Mouse (Mus musculus) left cerebral cortex, postnatal 36 days (tissue): ENCODE results near the gene Mcts2. TPM values are rescaled to one million over a fixed set of nuclear protein-coding genes. Genes with fewer than 3 reads are reported as not detected.

Experiments used
- DNase-seq, 2 experiments: peaks; one replicate each; pipeline ENCODE4 v3.0.0; 2021 to 2022; ENCODE audit warnings: low spot score in 2 of 2, mixed read lengths in 1 of 2
- intact Hi-C: fragments of 180-260 bp; cut with DNase I; formaldehyde crosslinking; loops from one replicate; pipeline ENCODE4 v1.15.1; 2025
- total RNA-seq, 2 experiments: library from RNA; stranded (reverse); gene quantifications; 2 replicates each; pipeline ENCODE4 v1.2.3; 2021

The Mcts2 gene
- total RNA-seq, 2 experiments from 2014 or later = 17.0 to 18.9 TPM

DNA sequence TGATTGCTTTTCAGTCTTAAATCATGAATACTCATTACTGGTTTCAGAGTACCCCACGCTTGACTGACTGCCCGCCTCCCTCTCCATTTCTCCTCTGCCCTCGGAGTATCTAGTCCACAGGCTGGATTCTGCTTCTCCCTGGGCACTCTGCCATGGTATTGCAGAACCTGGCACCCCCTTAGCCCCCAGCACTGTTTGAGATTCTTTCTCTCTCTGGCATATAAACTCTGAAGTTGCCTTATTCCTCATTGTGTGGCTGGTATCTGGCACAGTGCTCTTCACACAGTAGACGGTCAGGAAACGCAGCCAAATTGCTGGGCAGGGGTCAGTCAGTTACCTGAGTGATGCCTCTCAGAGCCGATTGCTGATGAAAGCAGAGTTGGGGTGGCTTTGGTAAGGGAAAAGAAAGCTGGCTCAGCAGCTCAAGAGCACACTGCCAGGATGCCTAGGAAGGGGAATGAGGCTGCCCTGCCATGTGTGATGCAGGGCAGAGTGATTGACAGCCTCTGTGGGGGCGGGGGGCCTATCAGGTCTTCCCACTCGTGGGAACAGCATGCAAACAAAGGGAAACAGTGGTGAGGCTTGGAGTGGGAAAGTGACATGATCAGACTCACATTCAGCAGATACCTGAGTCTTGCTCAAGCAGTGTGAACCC, 7.0 kb upstream of the Mcts2 start:
- DNase-seq = no peak
- intact Hi-C loops = loop anchor here (5.0 to 10.0 kb wide), 2 partner anchors 63 to 285 kb away; partner anchors contain the start of gene Sox12

DNA sequence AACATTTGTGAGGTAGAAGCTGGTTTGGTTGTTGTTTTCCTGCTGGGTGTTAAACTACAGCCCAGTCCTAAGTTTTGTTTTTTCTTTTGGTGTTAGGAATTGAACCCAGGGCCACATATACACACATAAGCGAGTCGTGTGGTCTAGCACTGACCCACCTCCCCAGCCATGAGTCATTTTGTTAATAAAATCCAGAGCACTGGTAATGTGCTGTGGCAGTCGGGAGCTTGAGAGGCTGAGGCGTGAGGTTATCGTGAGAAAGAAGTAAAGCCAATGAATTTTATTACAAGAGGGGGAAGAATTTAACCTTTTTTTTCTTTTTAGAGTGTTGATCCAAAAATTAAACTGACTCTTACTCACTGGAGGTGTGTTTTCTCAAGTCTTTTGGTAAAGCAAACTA, 3.7 kb upstream of the Mcts2 start:
- no peak for DNase-seq
- intact Hi-C loops = no loop called here

DNA sequence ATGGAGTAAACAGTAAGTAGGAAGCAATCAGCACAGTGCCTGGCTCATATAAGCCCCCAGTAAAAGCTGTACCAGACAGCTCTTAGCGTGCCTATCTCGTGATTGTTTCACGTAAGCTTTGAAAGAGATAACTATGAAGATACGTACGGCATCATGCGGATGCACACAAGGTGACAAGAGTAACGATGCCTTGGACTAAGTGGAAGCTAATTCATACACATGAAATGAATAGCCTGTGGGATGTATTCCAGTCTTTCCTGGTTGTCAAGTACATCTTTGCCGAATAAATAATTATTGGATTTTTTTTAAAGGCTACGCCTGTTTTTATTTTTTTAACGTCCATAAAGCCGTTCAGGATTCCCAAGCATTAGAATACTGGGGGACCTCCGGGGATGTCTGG, 436 bp upstream of the Mcts2 start:
- intact Hi-C loops = no loop called here
- no peak for DNase-seq

DNA sequence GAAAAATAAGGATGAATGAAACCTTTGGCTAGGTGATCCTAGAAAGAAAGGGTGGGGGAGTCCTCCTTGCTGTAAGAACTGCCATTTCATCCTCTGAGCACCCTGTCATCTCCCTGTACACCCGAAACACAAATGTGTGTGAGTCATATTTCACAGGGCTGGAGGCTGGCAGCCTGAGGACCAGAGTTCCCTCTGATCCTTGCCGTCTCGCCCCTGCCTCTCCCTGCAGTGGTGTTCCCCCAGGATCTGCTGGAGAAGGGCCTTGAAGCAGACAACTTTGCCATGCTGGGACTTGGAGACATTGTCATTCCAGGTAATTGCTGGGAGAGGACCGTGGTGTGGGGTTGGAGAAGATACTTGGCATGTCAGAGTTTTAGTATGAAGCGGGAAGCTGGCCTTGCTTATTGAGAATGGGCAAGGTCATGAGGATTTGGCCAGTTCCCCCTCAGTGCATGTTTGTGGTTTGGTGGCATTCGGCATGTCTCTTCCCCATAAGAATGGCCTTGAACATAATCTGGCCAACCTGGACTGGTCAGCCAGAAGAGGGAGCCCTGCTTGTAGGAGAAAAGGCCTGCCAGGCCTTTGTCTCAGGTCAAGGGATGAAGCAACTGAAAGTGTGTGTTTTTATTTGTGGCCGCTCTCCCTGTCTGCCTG, 4.9 kb downstream of the Mcts2 start:
- DNase-seq = no peak
- intact Hi-C loops = loop anchor here (2.0 kb wide), 1 partner anchor 21 kb away; no protein-coding TSS in a partner anchor

DNA sequence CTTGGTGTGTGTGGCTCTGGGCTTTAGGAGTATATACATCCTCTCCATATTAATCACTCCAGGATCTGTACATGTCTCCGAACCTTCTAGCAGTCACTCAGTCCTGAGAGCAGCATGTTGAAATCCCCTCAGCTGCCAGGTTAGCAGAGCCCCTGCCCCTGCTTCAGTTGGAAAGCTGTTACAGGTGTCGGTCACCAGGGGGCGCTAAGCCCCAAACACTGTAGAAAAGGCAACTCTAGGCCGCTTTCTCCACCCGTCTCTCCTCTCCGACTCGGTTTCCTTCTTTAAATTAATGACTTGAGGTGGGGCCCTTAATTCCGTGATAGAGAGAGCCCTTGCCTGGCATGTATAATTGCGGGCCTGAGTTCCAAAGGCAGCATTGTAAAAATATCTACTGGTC, 6.4 kb downstream of the Mcts2 start:
- DNase-seq = peak; percentile 55 to 62
- intact Hi-C loops = loop anchor here (2.0 kb wide), 1 partner anchor 22 kb away; no protein-coding TSS in a partner anchor

DNA sequence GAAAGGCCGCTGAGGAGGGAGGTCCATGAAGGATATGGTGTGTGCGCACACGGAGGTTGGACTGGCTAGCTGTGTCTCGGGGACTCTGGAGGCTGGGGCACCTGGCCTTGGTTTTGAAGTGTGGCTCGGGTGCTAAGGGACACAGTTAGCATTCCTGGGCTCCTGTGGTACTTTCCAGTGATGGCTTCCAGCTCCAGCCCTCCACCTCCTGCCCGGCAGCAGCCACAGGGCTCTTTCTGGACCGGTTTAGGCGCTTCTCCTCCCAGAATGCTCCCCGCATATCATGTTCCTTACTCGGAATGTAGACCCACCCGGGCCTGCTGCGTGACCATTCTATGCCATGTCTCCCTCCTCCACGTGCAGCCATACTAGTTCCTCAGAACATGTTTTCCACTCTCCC, 6.9 kb downstream of the Mcts2 start:
- DNase-seq = no peak
- intact Hi-C loops = loop anchor here (2.0 kb wide), 1 partner anchor 23 kb away; no protein-coding TSS in a partner anchor

DNA sequence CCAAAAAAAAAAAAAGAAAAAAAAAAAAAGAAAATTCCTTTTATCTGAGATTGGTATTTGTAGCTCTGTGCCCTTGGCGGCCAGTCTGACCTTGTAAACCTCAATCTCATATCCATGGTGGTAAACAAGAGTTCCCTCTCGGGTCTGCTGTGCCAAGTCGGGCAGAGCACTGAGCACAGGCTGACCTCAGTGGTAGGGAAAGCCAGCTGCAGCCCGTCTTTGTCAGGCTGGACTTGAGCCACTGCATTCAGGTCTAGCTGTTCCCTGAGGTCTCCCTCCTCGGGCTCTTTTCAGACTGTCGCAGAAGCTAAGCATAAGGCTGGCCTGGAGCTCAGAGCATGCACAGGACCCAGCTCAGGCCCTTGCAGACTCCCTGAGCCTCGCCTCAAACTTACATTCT, 7.9 kb downstream of the Mcts2 start:
- intact Hi-C loops = loop anchor here (5.0 kb wide), 1 partner anchor 43 kb away; the partner anchor contains the start of gene Id1
- no peak for DNase-seq

DNA sequence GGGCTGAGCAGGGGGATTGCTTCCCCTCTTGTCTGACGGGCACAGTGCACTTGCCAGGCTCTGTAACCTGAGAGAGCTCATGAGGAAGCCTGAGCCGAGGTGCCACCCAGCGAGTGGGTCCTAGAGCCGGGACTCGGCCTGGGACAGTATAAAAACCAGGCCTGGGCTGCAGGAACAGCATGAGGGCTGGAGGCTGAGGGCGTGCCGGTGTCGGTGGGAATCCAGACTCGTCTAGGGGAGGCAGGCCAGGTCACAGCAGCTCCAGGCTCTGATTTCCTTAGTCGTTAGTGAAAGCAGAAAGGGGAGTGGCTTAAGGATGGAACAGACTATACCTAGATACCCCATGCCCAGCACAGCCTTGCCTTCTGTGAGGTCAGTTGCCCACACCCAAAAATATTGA, 9.2 kb downstream of the Mcts2 start:
- intact Hi-C loops = loop anchor here (1.0 to 5.0 kb wide), 3 partner anchors 41 to 135 kb away; partner anchors contain the start of genes Bcl2l1 and Id1
- DNase-seq = no peak

DNA sequence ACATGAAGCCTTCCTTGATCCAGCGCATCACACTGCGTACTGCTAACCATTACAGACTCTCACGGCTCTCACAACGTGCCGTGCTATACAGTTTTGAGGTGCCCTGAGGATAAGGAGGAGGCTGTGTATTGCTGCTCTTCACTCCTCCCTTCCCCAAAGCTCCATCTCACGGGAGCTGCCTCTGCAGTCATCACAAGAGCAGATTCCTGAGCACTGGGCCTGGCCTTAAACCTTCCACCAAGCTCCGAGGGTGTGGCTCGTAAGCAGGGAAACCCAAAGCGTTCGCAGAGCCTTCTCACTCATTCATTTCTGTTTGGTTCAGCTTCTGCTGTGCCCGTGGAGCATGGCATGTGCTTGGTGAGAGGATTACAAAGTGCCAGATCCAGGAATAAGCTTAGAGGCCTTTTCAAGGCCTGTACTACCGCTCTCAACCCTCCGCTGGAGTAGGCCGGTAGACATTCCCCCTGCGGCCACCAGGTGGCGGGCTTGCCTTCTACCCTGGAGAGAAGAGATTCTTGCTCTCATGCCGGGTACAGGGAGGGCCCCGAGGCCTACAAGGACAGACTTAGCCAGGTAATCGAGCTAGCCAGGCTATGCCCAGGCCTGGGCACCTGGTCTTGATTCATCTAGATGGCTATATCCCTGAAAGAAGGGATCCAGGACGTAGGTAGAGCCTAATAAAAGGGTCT, 9.8 kb downstream of the Mcts2 start:
- peak; percentile 91 to 92 for DNase-seq
- intact Hi-C loops = loop anchor here (1.0 to 5.0 kb wide), 3 partner anchors 41 to 135 kb away; partner anchors contain the start of genes Bcl2l1 and Id1

DNA sequence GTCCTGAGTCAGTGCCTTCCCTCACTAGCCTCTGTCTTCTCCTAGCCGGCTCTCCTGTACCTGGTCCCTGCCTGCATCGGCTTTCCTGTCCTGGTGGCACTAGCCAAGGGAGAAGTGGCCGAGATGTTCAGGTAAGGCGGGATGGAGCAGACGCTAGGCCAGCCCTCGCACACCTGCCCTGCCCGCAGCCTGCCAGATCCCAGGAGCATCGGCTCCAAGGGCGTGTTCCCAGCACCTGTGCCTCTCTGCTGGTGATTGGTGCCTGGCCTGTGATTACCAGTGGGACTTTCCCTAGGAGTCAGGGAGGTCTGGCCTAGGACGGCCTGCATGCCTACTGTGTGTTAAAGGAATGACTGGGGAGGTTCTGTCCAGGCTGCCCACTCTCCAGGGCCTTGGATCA, 13.3 kb downstream of the Mcts2 start:
- intact Hi-C loops = no loop called here
- DNase-seq = no peak

DNA sequence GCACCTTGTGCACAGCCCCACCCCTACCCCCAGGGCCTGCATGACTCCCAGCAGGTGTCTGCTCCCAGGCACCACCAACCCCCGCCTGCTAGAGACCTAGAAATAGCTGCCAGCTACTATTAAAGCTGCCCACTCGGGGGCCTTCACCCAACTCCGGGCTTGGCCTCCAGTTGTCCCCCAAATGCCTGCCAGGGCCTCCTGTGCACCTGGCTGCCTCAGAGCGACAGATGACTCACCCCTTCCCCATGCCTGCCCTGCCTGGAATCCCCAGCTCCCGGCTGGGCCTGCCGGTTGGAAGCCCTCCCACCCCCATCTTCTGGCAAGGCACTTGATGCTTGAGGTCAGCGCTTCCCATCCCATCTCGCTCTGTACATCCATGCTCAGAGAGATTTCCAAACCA, 13.9 kb downstream of the Mcts2 start:
- intact Hi-C loops = no loop called here
- DNase-seq = no peak

DNA sequence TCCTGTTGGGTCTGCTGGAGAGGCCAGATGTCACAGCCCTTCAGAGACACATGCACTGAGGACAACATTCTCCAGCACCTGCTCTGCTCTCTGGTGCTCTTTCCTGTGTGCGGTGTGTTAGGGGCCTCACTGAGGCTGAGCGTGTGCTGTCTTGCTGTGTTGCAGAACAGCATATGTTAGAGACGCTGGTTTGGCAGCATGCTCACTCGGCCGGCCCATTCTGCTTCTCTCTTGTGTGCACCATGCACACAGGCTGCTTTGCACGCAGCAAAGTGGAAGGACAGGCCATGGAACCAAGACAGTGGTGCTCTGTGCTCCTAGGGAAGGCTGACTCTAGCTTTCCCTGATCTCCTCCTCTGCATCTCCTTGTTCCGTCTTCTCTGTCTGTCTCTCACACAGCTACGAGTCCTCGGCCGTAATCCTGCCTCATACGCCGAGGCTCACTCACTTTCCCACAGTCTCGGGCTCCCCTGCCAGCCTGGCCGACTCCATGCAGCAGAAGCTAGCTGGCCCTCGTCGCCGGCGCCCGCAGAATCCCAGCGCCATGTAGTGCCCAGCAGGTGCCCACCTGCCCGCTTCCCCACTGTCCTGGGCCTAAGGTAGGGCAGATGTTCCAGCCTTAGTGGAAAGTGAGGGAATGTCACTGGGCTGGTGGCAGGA, 16.9 kb downstream of the Mcts2 start:
- no peak for DNase-seq
- intact Hi-C loops = no loop called here

DNA sequence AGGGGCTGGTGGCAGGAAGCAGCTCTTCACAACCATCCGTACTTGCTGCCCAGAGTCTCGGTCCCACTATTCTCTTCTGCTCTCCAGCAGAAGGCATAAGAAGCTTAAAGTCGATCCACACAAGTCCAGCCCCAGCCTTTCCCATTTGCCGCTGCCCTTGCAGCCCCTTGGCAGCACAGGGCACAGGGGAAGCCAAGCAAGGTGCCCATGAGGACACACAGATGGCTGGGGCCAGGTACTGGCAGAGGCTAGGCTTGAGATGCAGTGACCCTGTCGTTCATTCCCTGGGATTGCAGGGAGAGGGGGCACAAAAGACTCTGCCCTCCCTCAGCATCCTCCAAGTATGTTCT, 17.4 kb downstream of the Mcts2 start:
- no peak for DNase-seq
- intact Hi-C loops = no loop called here

DNA sequence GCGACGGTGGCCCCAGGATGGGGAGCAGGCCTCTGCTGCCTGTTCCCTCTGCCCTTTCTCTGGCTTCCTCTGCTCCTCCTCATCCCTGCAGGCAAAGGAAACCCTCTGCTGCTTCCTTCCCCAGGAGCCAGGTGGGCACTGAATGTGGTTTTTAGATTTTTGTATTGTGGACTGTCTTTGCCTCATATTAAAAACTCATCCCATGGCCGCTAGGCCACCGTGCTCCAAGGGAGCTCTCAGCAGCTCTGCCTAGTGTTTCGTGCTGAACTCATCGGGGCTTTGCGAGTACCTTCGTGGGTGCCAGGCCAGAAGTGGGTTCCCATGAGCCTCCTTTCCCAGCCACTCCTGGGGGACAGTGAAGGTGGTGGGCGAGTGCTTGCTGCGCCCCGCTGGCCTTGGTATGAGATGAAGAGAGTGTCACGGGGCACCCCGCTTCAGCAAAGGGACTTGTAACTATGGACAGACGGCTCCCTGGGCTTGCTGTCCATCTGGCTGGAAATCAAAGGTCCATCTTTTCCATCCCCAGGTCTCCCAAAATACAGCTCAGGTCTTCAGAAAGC, 18.1 kb downstream of the Mcts2 start:
- DNase-seq = no peak
- intact Hi-C loops = no loop called here

DNA sequence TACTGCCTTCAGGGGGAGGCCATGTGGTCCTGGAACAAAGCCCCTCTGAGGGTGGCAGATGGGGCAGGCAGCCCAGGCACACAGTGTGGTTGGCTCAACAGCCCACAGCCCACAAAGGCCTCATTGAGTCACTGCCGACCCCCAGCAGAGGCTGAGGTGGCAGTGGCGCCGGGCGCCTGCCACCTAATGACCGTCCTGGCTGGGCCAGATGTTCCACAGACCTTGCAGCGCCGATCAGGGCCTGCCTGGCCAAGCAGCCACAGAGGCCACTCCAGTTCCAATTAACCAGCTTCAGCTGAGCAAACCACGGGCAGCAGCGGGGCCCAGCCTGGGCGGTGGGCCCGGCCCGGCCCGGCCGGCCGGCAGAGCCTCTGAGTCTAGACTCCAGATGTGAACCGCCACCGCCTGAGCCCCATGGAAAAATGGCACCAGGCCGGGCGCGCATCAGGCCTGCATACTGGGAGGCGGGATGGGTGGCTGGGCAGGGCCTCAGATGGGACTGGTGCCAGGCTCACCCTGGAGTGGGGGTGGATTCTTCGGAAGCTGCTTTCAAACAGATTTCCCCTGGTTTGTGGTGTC, 19.2 kb downstream of the Mcts2 start:
- intact Hi-C loops = no loop called here
- DNase-seq = peak; percentile 37 to 47

DNA sequence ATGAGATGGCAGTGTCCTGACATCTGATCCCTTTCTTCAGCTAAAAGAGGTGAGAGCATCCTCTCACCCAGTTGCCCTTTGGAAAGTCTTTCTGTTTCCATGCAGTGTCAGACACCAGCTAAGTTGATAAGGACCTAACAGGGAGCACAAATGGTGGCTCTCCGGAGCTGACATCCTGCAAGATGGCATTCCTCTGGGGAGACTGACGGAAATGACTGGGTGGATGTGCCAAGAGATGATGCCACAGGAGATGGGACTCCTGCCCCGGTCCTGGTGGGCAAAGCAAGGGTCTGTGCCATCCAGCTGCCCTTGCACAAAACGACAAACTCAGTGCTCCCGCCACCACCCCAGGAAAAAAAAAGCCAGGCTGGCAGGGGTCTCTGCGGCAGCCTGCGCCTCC, 20.4 kb downstream of the Mcts2 start:
- intact Hi-C loops = no loop called here
- no peak for DNase-seq

DNA sequence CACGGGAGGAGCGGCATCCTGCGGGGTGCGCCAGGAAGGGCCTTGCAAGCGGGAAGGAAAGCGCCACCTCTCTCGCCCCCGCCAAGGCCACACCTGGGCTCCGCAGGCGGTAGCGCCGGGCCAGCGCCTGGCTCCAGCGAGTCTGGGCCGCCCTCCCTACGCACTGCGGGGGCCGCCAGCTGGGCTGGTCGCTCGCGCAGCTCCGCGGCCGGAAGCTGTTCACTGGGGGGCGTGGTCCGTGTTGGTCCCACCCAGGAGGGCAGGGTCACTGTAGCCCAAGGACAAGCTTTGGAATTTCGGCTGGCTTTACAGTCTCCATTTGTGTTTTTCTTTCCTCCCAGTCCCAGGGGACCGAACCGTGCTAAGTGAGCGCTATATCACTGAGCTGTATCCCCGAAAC, 20.8 kb downstream of the Mcts2 start:
- intact Hi-C loops = no loop called here
- DNase-seq = peak; percentile 80 to 83

DNA sequence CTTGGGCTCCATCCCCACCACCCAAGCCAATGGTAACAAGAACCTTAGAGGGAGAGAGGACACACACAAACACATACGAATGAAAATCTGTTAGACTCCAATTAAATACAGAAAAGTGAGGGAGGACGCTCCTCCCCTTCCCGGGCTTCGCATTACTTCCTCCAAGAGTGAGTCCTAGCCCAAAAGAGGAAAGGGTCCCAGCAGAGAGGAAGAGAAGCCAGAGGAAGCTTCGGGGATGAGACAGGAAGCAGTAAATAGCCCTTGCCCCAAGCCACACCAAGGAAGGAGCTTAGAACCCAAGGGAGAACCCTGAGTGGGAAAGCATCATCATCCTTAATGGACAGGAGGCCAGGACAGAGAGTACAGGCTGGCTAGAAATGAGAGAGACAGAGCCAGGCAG, 22.2 kb downstream of the Mcts2 start:
- intact Hi-C loops = no loop called here
- no peak for DNase-seq

DNA sequence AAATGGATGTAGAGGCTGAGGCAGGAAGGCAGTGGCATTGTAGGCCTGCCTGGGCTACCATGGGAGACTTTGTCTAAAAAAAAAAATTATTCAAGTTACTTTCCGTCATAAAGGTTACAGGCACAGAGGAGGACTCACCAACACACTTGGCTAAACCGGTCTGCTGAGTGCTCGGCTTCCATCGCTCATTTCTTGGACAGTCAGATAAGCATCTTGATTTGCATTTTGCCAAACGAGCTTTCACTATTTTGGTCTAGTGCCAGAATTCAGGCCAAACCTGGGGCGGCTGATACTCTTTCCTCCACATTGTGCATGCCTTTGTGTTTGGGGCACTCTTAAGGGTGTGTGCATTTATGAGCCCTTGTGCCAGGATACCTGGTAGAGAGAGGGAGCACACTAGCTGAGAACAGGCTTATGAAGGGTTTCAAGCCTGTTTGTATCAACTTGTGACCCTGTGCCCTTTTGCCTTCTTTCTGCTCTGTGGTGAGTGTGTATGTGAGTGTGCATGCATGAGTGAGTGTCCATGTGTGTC, 29.5 kb downstream of the Mcts2 start:
- intact Hi-C loops = no loop called here

More for the DNA sequence above, 29.5 kb downstream of the Mcts2 start:
- no peak for DNase-seq
